Mouse (Mus musculus) myocyte (in vitro differentiated cells): Measurements from ENCODE around the gene Fam47e. TPM values are rescaled to one million over a fixed set of nuclear protein-coding genes. Genes with fewer than 3 reads are reported as not detected.

Experiments
- H3K27me3 ChIP-seq: one replicate; pipeline ENCODE4 v1.6.1; 2011; ENCODE audit not compliant: control insufficient read depth, insufficient read depth, insufficient read length
- H3K36me3 ChIP-seq: one replicate; pipeline ENCODE4 v1.6.1; 2011; ENCODE audit not compliant: control insufficient read depth, insufficient read depth
- H3K4me2 ChIP-seq: one replicate; pipeline ENCODE4 v1.6.1; 2011; ENCODE audit warnings: low read depth, control low read depth
- H3K4me3 ChIP-seq: one replicate; pipeline ENCODE4 v1.5.1; 2011; ENCODE audit warnings: mild to moderate bottlenecking, control low read depth, moderate library complexity
- H3K79me2 ChIP-seq: one replicate; pipeline ENCODE4 v1.6.1; 2011; ENCODE audit not compliant: control insufficient read depth, insufficient read depth
- H3ac ChIP-seq: one replicate; pipeline ENCODE4 v1.6.1; 2011; ENCODE audit not compliant: control insufficient read depth, insufficient read length
- CEBPB ChIP-seq: IDR thresholded peaks from 2 replicates; pipeline ENCODE4 v1.6.1; 2011; ENCODE audit warnings: mild to moderate bottlenecking, moderate library complexity; ENCODE audit not compliant: poor library complexity, insufficient read depth, severe bottlenecking
- E2F4 ChIP-seq: IDR thresholded peaks from one replicate; pipeline ENCODE4 v1.6.1; 2011; ENCODE audit warnings: mild to moderate bottlenecking, control low read depth, moderate library complexity; ENCODE audit not compliant: insufficient read depth
- MAX ChIP-seq: IDR thresholded peaks from one replicate; pipeline ENCODE4 v1.6.1; 2011; ENCODE audit warnings: low read depth, mild to moderate bottlenecking, control low read depth
- MYOD1 ChIP-seq, 3 experiments: IDR thresholded peaks; one replicate each; pipeline ENCODE4 v1.6.1; 2011; ENCODE audit warnings: control low read depth in 2 of 3, low read depth in 2 of 3, mild to moderate bottlenecking in 2 of 3, moderate library complexity in 1 of 3; ENCODE audit not compliant: insufficient read length in 2 of 3, control insufficient read depth in 1 of 3
- MYOG ChIP-seq, 3 experiments: IDR thresholded peaks; one replicate each; pipeline ENCODE4 v1.6.1; 2011; ENCODE audit warnings: control low read depth in 2 of 3, low read depth in 2 of 3, mild to moderate bottlenecking in 2 of 3; ENCODE audit not compliant: insufficient read length in 2 of 3, control insufficient read depth in 1 of 3, insufficient read depth in 1 of 3
- POLR2A ChIP-seq: IDR thresholded peaks from one replicate; pipeline ENCODE4 v1.6.1; 2011; ENCODE audit warnings: low read depth, mild to moderate bottlenecking, control low read depth, moderate library complexity; ENCODE audit not compliant: insufficient read length
- POLR2AphosphoS2 ChIP-seq: IDR thresholded peaks from one replicate; pipeline ENCODE4 v1.6.1; 2011; ENCODE audit warnings: low read depth, control low read depth; ENCODE audit not compliant: insufficient read length
- REST ChIP-seq: IDR thresholded peaks from one replicate; pipeline ENCODE4 v1.6.1; 2011; ENCODE audit warnings: mild to moderate bottlenecking, control low read depth, moderate library complexity; ENCODE audit not compliant: insufficient read depth, insufficient read length
- SRF ChIP-seq: IDR thresholded peaks from one replicate; pipeline ENCODE4 v1.6.1; 2011; ENCODE audit warnings: low read depth; ENCODE audit not compliant: control insufficient read depth, insufficient read length
- TCF12 ChIP-seq: IDR thresholded peaks from one replicate; pipeline ENCODE4 v1.6.1; 2011; ENCODE audit warnings: mild to moderate bottlenecking, control low read depth; ENCODE audit not compliant: poor library complexity, insufficient read depth, severe bottlenecking
- TCF3 ChIP-seq: IDR thresholded peaks from one replicate; pipeline ENCODE4 v1.6.1; 2011; ENCODE audit warnings: low read depth, control low read depth; ENCODE audit not compliant: insufficient read length
- USF1 ChIP-seq: IDR thresholded peaks from one replicate; pipeline ENCODE4 v1.6.1; 2011; ENCODE audit warnings: low read depth, mild to moderate bottlenecking, control low read depth, moderate library complexity
- polyA plus RNA-seq: library from polyadenylated mRNA; unstranded; fragments of >200 nt; fragmentation: generic; extraction: Trizol; gene quantifications from one replicate; pipeline ENCODE4 v1.2.1, GENCODE M21; 2012; ENCODE audit warnings: missing spikeins

Gene Fam47e
- polyA plus RNA-seq, 1 experiment, result not detected

DNA sequence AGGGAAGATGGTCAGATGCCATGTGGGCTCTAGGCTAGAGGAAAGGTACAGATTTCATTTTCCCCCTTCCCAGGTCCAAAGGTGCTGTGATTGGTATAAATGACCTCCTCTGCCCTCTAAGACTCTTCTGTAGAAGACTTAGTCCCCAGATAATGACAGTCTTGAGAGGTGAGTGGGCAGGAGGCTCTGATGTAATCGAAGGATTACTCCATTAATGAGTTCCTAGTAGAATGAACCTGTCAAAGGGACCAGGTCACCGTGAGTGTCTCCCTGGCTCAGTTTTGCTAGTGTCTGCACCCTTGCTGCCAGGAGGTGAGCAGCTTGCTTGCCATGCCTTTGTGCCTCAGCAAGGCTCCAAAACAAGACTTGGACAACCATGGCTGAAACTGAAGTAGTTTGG, 2.3 kb upstream of the Fam47e start:
- Histone ChIP-seq H3K4me3 (no peak overlapping the region), H3ac (no peak overlapping the region), H3K36me3 (no peaks in the 10 kb centered on the region), H3K27me3 (no peaks in the 10 kb centered on the region), H3K4me2 (no peak overlapping the region), H3K79me2 (no peaks in the 10 kb centered on the region)
- no peak for TF ChIP-seq TCF12
- no peak for TF ChIP-seq POLR2AphosphoS2
- TF ChIP-seq TCF3, result no peak
- no peak for TF ChIP-seq POLR2A
- no peak for TF ChIP-seq SRF
- TF ChIP-seq MYOG (IDR thresholded peaks at IDR 0.05; ENCODE audit: control insufficient read depth in 1 of 3, insufficient read depth in 1 of 3, insufficient read length in 2 of 3, low read depth in 2 of 3), result no peak
- no peak for TF ChIP-seq CEBPB
- no peak for TF ChIP-seq MYOD1 (IDR thresholded peaks at IDR 0.05; ENCODE audit: control insufficient read depth in 1 of 3, insufficient read length in 2 of 3, low read depth in 2 of 3)
- no peak for TF ChIP-seq E2F4
- TF ChIP-seq REST, result no peak
- TF ChIP-seq USF1, result no peak

- H3K4me3 ChIP-seq, result no peak overlapping the region
- H3ac ChIP-seq, result no peak overlapping the region
- no peaks in the 10 kb centered on the region for H3K36me3 ChIP-seq
Observed at GRCm38 (mm10) chr5:92553939-92554338, 930 bp upstream of the Fam47e start.

DNA sequence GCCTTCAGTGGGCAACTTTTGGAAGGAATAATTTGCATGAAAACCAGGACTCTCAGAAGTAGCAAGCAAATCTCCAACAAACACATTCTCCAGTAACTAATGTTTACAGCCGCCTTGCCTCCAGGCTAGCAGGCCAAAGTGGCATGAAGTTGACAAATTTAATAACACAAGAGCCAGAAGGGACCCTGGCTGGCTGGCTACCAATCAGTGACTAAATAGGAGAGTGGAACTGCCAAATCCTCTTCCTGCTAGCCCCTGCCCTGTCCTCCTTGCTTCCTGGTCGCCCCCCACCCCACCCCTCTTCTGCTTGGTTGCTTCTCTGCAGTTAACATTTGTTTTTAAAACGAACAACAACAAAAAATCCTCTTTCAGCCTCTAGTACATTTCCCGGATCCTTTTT, 426 bp upstream of the Fam47e start:
- no peak for TF ChIP-seq MYOD1 (IDR thresholded peaks at IDR 0.05; ENCODE audit: control insufficient read depth in 1 of 3, insufficient read length in 2 of 3, low read depth in 2 of 3)
- TF ChIP-seq POLR2A, result no peak
- TF ChIP-seq E2F4, result no peak
- no peak for TF ChIP-seq SRF
- TF ChIP-seq USF1, result no peak
- no peak for TF ChIP-seq POLR2AphosphoS2
- no peak for TF ChIP-seq MAX
- TF ChIP-seq MYOG (IDR thresholded peaks at IDR 0.05; ENCODE audit: control insufficient read depth in 1 of 3, insufficient read depth in 1 of 3, insufficient read length in 2 of 3, low read depth in 2 of 3), result no peak
- TF ChIP-seq TCF3, result no peak
- TF ChIP-seq TCF12, result no peak
- TF ChIP-seq REST, result no peak
- TF ChIP-seq CEBPB, result no peak

More at GRCm38 (mm10) chr5:92553939-92554338, 930 bp upstream of the Fam47e start:
- Histone ChIP-seq H3K79me2 (no peaks in the 10 kb centered on the region), H3K4me2 (no peak overlapping the region), H3K27me3 (no peaks in the 10 kb centered on the region)
- TF ChIP-seq POLR2A, result no peak
- TF ChIP-seq CEBPB, result no peak
- no peak for TF ChIP-seq USF1
- TF ChIP-seq POLR2AphosphoS2, result no peak
- TF ChIP-seq SRF, result no peak
- TF ChIP-seq E2F4, result no peak
- no peak for TF ChIP-seq REST
- no peak for TF ChIP-seq TCF3
- no peak for TF ChIP-seq MYOD1 (IDR thresholded peaks at IDR 0.05; ENCODE audit: control insufficient read depth in 1 of 3, insufficient read length in 2 of 3, low read depth in 2 of 3)
- TF ChIP-seq MYOG (IDR thresholded peaks at IDR 0.05; ENCODE audit: control insufficient read depth in 1 of 3, insufficient read depth in 1 of 3, insufficient read length in 2 of 3, low read depth in 2 of 3), result no peak
- no peak for TF ChIP-seq TCF12
- no peak for TF ChIP-seq MAX

GRCm38 (mm10) chr5:92555905-92556304, 1.0 kb downstream of the Fam47e start:
- H3K27me3 ChIP-seq, result peaks cover 15% of the 10 kb centered on the region
- H3ac ChIP-seq, result no peak overlapping the region
- TF ChIP-seq TCF3, result no peak
- TF ChIP-seq REST, result no peak
- TF ChIP-seq E2F4, result no peak
- no peak for TF ChIP-seq SRF
- H3K36me3 ChIP-seq, result no peaks in the 10 kb centered on the region
- no peak overlapping the region for H3K4me3 ChIP-seq
- no peaks in the 10 kb centered on the region for H3K79me2 ChIP-seq
- H3K4me2 ChIP-seq, result no peak overlapping the region

More for the DNA sequence above, 426 bp upstream of the Fam47e start:
- no peak overlapping the region for H3ac ChIP-seq
- H3K4me2 ChIP-seq, result no peak overlapping the region
- H3K27me3 ChIP-seq, result peaks cover 1% of the 10 kb centered on the region
- H3K79me2 ChIP-seq, result no peaks in the 10 kb centered on the region
- no peak overlapping the region for H3K4me3 ChIP-seq
- H3K36me3 ChIP-seq, result no peaks in the 10 kb centered on the region

- peaks cover 15% of the 10 kb centered on the region for H3K27me3 ChIP-seq
- no peak overlapping the region for H3K4me3 ChIP-seq
- no peak overlapping the region for H3K4me2 ChIP-seq
- H3ac ChIP-seq, result no peak overlapping the region
- no peaks in the 10 kb centered on the region for H3K36me3 ChIP-seq
- no peaks in the 10 kb centered on the region for H3K79me2 ChIP-seq
- no peak for TF ChIP-seq MYOG (IDR thresholded peaks at IDR 0.05; ENCODE audit: control insufficient read depth in 1 of 3, insufficient read depth in 1 of 3, insufficient read length in 2 of 3, low read depth in 2 of 3)
- no peak for TF ChIP-seq MAX
- TF ChIP-seq TCF12, result no peak
- TF ChIP-seq MYOD1 (IDR thresholded peaks at IDR 0.05; ENCODE audit: control insufficient read depth in 1 of 3, insufficient read length in 2 of 3, low read depth in 2 of 3), result no peak
- no peak for TF ChIP-seq POLR2A
- TF ChIP-seq USF1, result no peak
- no peak for TF ChIP-seq SRF
- TF ChIP-seq REST, result no peak
- no peak for TF ChIP-seq POLR2AphosphoS2
- TF ChIP-seq TCF3, result no peak
- no peak for TF ChIP-seq CEBPB
- no peak for TF ChIP-seq E2F4
Observed at GRCm38 (mm10) chr5:92557508-92557907, 2.6 kb downstream of the Fam47e start.
